Mouse (Mus musculus) neural tube, postnatal 0 days (tissue): ENCODE results near the gene Pdk2. TPM values are rescaled to one million over a fixed set of nuclear protein-coding genes. Genes with fewer than 3 reads are reported as not detected.

Source experiments
- polyA plus RNA-seq: library from polyadenylated mRNA; unstranded; fragments of >200 nt; fragmentation: Nextera tagmentation; extraction: Ambion mirVana; gene quantifications from 2 replicates; pipeline ENCODE4 v1.2.1, GENCODE M21; 2015

The Pdk2 gene
- 41.3 and 41.6 TPM in 2 replicates for polyA plus RNA-seq

GRCm38 (mm10) chr11:95041139-95041609 is at the start of gene Pdk2:
Gene Pdk2 (minus strand): TSS chr11:95041354.

GRCm38 (mm10) chr11:95076536-95077111 is 35.5 kb upstream of the Pdk2 start, which contains the start of gene Itga3:
Gene Itga3 (minus strand): TSS chr11:95076801.

DNA sequence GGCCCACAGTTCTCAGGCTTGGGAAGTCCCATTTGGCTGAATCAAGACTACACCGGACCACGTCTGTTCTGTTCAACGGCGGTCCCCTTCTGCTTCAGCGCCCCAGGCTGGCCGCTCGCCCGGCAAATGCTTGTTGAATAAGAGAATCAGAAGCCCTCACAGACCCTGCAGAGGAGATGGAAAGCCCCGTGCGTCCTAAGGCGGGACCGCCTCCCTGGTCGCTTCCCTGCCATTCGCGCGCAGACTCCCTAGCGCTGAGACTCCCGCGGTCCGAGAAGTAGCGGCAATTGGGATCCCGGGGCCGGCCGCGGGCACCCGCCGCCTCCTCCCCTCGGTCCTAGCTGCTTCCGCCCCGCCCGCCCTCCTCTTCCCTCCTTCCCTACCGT is 31.5 kb downstream of the Pdk2 start, which contains the start of gene Samd14:
TSS of gene Samd14 (plus strand) at position 251 of the 386 bp plus-strand sequence.

DNA sequence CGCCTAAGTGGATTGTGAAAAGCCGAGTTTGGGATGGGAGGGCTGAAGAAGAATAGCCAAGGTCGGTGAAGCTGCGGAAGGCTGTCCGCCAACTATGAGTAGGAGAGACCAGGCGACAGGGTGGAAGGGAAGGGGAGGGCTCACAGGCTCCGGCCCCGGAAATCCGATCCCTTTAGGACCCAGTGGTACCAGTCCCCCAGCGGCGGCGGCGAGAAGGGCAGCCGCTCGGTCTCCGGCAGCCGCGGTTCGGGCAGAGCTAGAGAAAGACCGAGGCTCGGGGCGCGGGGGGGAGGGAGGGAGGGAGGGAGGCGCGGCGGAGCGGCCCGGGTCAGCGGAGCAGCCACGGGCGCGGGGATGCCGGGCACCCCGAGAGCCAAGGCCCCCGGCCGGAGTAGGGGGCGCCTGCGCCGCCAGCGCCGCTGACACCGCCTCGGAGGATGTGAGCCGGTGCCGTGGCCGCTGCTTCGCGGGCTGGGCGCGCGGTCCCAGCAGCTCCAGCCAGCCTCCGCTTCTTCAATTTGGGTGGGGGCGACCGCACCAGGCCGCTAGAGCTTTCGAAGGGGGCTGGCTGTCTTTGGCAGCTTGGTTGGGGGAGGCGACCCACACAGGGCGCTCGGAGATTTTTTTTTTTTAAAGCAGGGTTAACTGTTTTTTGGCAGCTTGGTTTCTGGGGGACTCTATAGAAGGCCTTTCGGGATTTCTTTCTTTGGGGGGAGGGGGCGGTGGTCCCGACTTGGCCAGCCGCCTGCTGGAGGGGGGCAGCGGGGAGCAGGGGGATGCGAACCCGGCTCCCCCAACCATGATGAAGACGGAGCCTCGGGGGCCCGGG is 50.2 kb downstream of the Pdk2 start, which contains the start of gene Ppp1r9b:
TSS of gene Ppp1r9b (plus strand) at position 287 of the 829 bp plus-strand sequence.

Other genes with a start within 250 kb of the Pdk2 start
- gene Col1a1, start 105.1 kb downstream of the Pdk2 start, polyA plus RNA-seq: 225 and 286 TPM in 2 replicates
- not detected in 2 replicates for gene Hils1, start 73.8 kb downstream of the Pdk2 start, polyA plus RNA-seq
- gene Sgca, start 65.0 kb downstream of the Pdk2 start, polyA plus RNA-seq: 0.41 and 0.85 TPM in 2 replicates
- gene Ppp1r9b, start 50.3 kb downstream of the Pdk2 start, polyA plus RNA-seq: 21.7 and 28.7 TPM in 2 replicates
- gene Samd14, start 31.5 kb downstream of the Pdk2 start, polyA plus RNA-seq: 118 and 137 TPM in 2 replicates
- 15.0 and 16.3 TPM in 2 replicates for gene Itga3, start 35.4 kb upstream of the Pdk2 start, polyA plus RNA-seq
- 0.11 and 0.37 TPM in 2 replicates for gene Dlx3, start 78.8 kb upstream of the Pdk2 start, polyA plus RNA-seq
- gene Dlx4, start 104.9 kb upstream of the Pdk2 start, polyA plus RNA-seq: 0.13 TPM in 1 of 2 replicates, not detected in the other
- gene Tac4, start 220.2 kb upstream of the Pdk2 start, polyA plus RNA-seq: not detected in 2 replicates